Mouse (Mus musculus): ENCODE data around the gene Jund. TPM values are rescaled to one million over a fixed set of nuclear protein-coding genes. Genes with fewer than 3 reads are reported as not detected.

Jund gene
- polyA plus RNA-seq, 1 experiment, result 128 TPM

- Histone ChIP-seq H3ac (ENCODE audit: control insufficient read depth, insufficient read length, low read depth) (no peak overlapping the region), H3K4me3 (ENCODE audit: insufficient read depth, poor library complexity, severe bottlenecking) (no peak overlapping the region), H3K36me3 (ENCODE audit: control insufficient read depth, insufficient read depth) (no peaks in the 10 kb centered on the region), H3K79me3 (ENCODE audit: low read depth) (no peaks in the 10 kb centered on the region), H3K79me2 (ENCODE audit: control insufficient read depth, insufficient read depth) (no peaks in the 10 kb centered on the region), H3K27me3 (ENCODE audit: control insufficient read depth, insufficient read depth, insufficient read length) (peaks cover 48% of the 10 kb centered on the region)
- TF ChIP-seq MAX (IDR thresholded peaks at IDR 0.05) (no peak), MYOD1 (IDR thresholded peaks at IDR 0.05; ENCODE audit: control insufficient read depth, insufficient read length, low read depth) (no peak), FOSL1 (IDR thresholded peaks at IDR 0.05; ENCODE audit: insufficient read depth, low read length, poor library complexity, severe bottlenecking) (no peak), USF1 (IDR thresholded peaks at IDR 0.05; ENCODE audit: low read depth) (no peak), MYOG (IDR thresholded peaks at IDR 0.05; ENCODE audit: control insufficient read depth, extremely low read depth, insufficient read length) (no peak), CTCF (IDR thresholded peaks at IDR 0.05; ENCODE audit: control insufficient read depth, insufficient read depth, insufficient read length) (no peak), CEBPB (IDR thresholded peaks at IDR 0.05; ENCODE audit: low read depth) (no peak)
Measured at GRCm38 (mm10) chr8:70744806-70745205, 46.1 kb downstream of the Jund start.

- TF ChIP-seq FOSL1 (IDR thresholded peaks at IDR 0.05; ENCODE audit: insufficient read depth, low read length, poor library complexity, severe bottlenecking) (no peak), MYOG (IDR thresholded peaks at IDR 0.05; ENCODE audit: control insufficient read depth, extremely low read depth, insufficient read length) (no peak), MYOD1 (IDR thresholded peaks at IDR 0.05; ENCODE audit: control insufficient read depth, insufficient read length, low read depth) (no peak), CTCF (IDR thresholded peaks at IDR 0.05; ENCODE audit: control insufficient read depth, insufficient read depth, insufficient read length) (no peak), MAX (IDR thresholded peaks at IDR 0.05) (no peak), USF1 (IDR thresholded peaks at IDR 0.05; ENCODE audit: low read depth) (no peak), CEBPB (IDR thresholded peaks at IDR 0.05; ENCODE audit: low read depth) (no peak)
- Histone ChIP-seq H3K27me3 (ENCODE audit: control insufficient read depth, insufficient read depth, insufficient read length) (peaks cover 46% of the 10 kb centered on the region), H3K36me3 (ENCODE audit: control insufficient read depth, insufficient read depth) (no peaks in the 10 kb centered on the region), H3ac (ENCODE audit: control insufficient read depth, insufficient read length, low read depth) (no peak overlapping the region), H3K4me3 (ENCODE audit: insufficient read depth, poor library complexity, severe bottlenecking) (no peak overlapping the region), H3K79me2 (ENCODE audit: control insufficient read depth, insufficient read depth) (no peaks in the 10 kb centered on the region), H3K79me3 (ENCODE audit: low read depth) (no peaks in the 10 kb centered on the region)
Measured at GRCm38 (mm10) chr8:70745691-70746220, 47.0 kb downstream of the Jund start.

- Histone ChIP-seq H3K79me2 (ENCODE audit: control insufficient read depth, insufficient read depth) (no peaks in the 10 kb centered on the region), H3K36me3 (ENCODE audit: control insufficient read depth, insufficient read depth) (no peaks in the 10 kb centered on the region), H3K79me3 (ENCODE audit: low read depth) (no peaks in the 10 kb centered on the region), H3K4me3 (ENCODE audit: insufficient read depth, poor library complexity, severe bottlenecking) (no peak overlapping the region), H3K27me3 (ENCODE audit: control insufficient read depth, insufficient read depth, insufficient read length) (peaks cover 42% of the 10 kb centered on the region), H3ac (ENCODE audit: control insufficient read depth, insufficient read length, low read depth) (no peak overlapping the region)
- TF ChIP-seq CTCF (IDR thresholded peaks at IDR 0.05; ENCODE audit: control insufficient read depth, insufficient read depth, insufficient read length) (no peak), MAX (IDR thresholded peaks at IDR 0.05) (no peak), CEBPB (IDR thresholded peaks at IDR 0.05; ENCODE audit: low read depth) (no peak), MYOD1 (IDR thresholded peaks at IDR 0.05; ENCODE audit: control insufficient read depth, insufficient read length, low read depth) (no peak)
Measured at GRCm38 (mm10) chr8:70746676-70747075, 47.9 kb downstream of the Jund start.

- H3K4me3 ChIP-seq (ENCODE audit: insufficient read depth, poor library complexity, severe bottlenecking), result no peak overlapping the region
- no peaks in the 10 kb centered on the region for H3K79me2 ChIP-seq (ENCODE audit: control insufficient read depth, insufficient read depth)
- no peaks in the 10 kb centered on the region for H3K36me3 ChIP-seq (ENCODE audit: control insufficient read depth, insufficient read depth)
- H3K79me3 ChIP-seq (ENCODE audit: low read depth), result no peaks in the 10 kb centered on the region
- H3K27me3 ChIP-seq (ENCODE audit: control insufficient read depth, insufficient read depth, insufficient read length), result peaks cover 36% of the 10 kb centered on the region
- TF ChIP-seq MYOG (IDR thresholded peaks at IDR 0.05; ENCODE audit: control insufficient read depth, extremely low read depth, insufficient read length), result no peak
- no peak for TF ChIP-seq USF1 (IDR thresholded peaks at IDR 0.05; ENCODE audit: low read depth)
- TF ChIP-seq CTCF (IDR thresholded peaks at IDR 0.05; ENCODE audit: control insufficient read depth, insufficient read depth, insufficient read length), result no peak
- no peak for TF ChIP-seq FOSL1 (IDR thresholded peaks at IDR 0.05; ENCODE audit: insufficient read depth, low read length, poor library complexity, severe bottlenecking)
- no peak for TF ChIP-seq MYOD1 (IDR thresholded peaks at IDR 0.05; ENCODE audit: control insufficient read depth, insufficient read length, low read depth)
- TF ChIP-seq CEBPB (IDR thresholded peaks at IDR 0.05; ENCODE audit: low read depth), result no peak
- no peak for TF ChIP-seq MAX (IDR thresholded peaks at IDR 0.05)
- H3ac ChIP-seq (ENCODE audit: control insufficient read depth, insufficient read length, low read depth), result no peak overlapping the region
Measured at GRCm38 (mm10) chr8:70747211-70747890, 48.6 kb downstream of the Jund start.

GRCm38 (mm10) chr8:70748246-70749096, 49.7 kb downstream of the Jund start:
- no peak overlapping the region for H3ac ChIP-seq (ENCODE audit: control insufficient read depth, insufficient read length, low read depth)
- H3K79me3 ChIP-seq (ENCODE audit: low read depth), result no peaks in the 10 kb centered on the region
- H3K27me3 ChIP-seq (ENCODE audit: control insufficient read depth, insufficient read depth, insufficient read length), result peaks cover 24% of the 10 kb centered on the region
- H3K4me3 ChIP-seq (ENCODE audit: insufficient read depth, poor library complexity, severe bottlenecking), result no peak overlapping the region
- no peaks in the 10 kb centered on the region for H3K79me2 ChIP-seq (ENCODE audit: control insufficient read depth, insufficient read depth)
- no peak for TF ChIP-seq MAX (IDR thresholded peaks at IDR 0.05)
- no peak for TF ChIP-seq MYOD1 (IDR thresholded peaks at IDR 0.05; ENCODE audit: control insufficient read depth, insufficient read length, low read depth)
- no peak for TF ChIP-seq CTCF (IDR thresholded peaks at IDR 0.05; ENCODE audit: control insufficient read depth, insufficient read depth, insufficient read length)
- TF ChIP-seq USF1 (IDR thresholded peaks at IDR 0.05; ENCODE audit: low read depth), result no peak
- TF ChIP-seq FOSL1 (IDR thresholded peaks at IDR 0.05; ENCODE audit: insufficient read depth, low read length, poor library complexity, severe bottlenecking), result no peak
- TF ChIP-seq CEBPB (IDR thresholded peaks at IDR 0.05; ENCODE audit: low read depth), result no peak
- TF ChIP-seq MYOG (IDR thresholded peaks at IDR 0.05; ENCODE audit: control insufficient read depth, extremely low read depth, insufficient read length), result no peak
- H3K36me3 ChIP-seq (ENCODE audit: control insufficient read depth, insufficient read depth), result no peaks in the 10 kb centered on the region
